8 mouse cellular contexts compared by ENCODE assay signal in genomic region chr19:44989567-44990495, GRCm38 (mm10). TPM values are rescaled to one million over a fixed set of nuclear protein-coding genes. Genes with fewer than 3 reads are reported as not detected.
DNase-seq lines count a peak whose midpoint lies in the region; ATAC-seq and TF ChIP-seq lines count a peak whose summit lies in the region.

No protein-coding gene starts in this region.

- H3K4me1 ChIP-seq in lung, embryonic 16.5 days (replicated peaks; ENCODE audit: control insufficient read depth, insufficient read depth, low read length), result peaks cover 23% of the 10 kb centered on the region
- H3K4me1 ChIP-seq in embryonic fibroblast, embryonic 13.5 days (ENCODE audit: control insufficient read depth, insufficient read depth, low read length), result 0 out of 2 replicates have a peak, but pooled peaks cover 4% of the 10 kb centered on the region
- peaks cover 23% of the 10 kb centered on the region for H3K4me1 ChIP-seq in kidney, adult 2 months (ENCODE audit: control insufficient read depth, insufficient read depth, low read length)
- peaks cover 7% of the 10 kb centered on the region for H3K4me1 ChIP-seq in midbrain, embryonic 11.5 days (ENCODE audit: control insufficient read depth, insufficient read depth, low read length)

- H3K9ac ChIP-seq in lung, embryonic 16.5 days (ENCODE audit: low read length), result peak overlapping the region; percentile 77
- peak overlapping the region; percentile 88 for H3K9ac ChIP-seq in midbrain, embryonic 11.5 days (ENCODE audit: low read length)

- TF ChIP-seq POLR2A in embryonic fibroblast, embryonic 13.5 days (IDR thresholded peaks at IDR 0.05; ENCODE audit: low read depth, low read length), result no peak
- no peak for TF ChIP-seq POLR2A in kidney, adult 2 months (IDR thresholded peaks at IDR 0.05; ENCODE audit: low read depth, low read length)

- H3K36me3 ChIP-seq in lung, embryonic 16.5 days (ENCODE audit: control insufficient read depth, insufficient read depth, low read length), result no peaks in the 10 kb centered on the region
- H3K36me3 ChIP-seq in kidney, adult 2 months (ENCODE audit: control insufficient read depth, insufficient read depth, low read length), result no peaks in the 10 kb centered on the region
- H3K36me3 ChIP-seq in midbrain, embryonic 11.5 days (ENCODE audit: control insufficient read depth, insufficient read depth, low read length), result no peaks in the 10 kb centered on the region

- DNase-seq in lung, postnatal 14 days, result no peak
- DNase-seq in kidney, adult 2 months, result peak; percentile 90
- peak; percentile 86 for DNase-seq in midbrain, embryonic 11.5 days (ENCODE audit: low spot score, missing footprints)
- DNase-seq in natural killer cell, adult 2 months (ENCODE audit: low spot score in 2 of 2), result no peak
- no peak for DNase-seq in layer of hippocampus, adult 9-10 months (ENCODE audit: low spot score)

- H3K27ac ChIP-seq in lung, embryonic 16.5 days (ENCODE audit: low read length), result no peak overlapping the region
- no peak overlapping the region for H3K27ac ChIP-seq in embryonic fibroblast, embryonic 13.5 days (ENCODE audit: insufficient read depth, low read length)
- peak overlapping the region; percentile 21; the same call in 1 of the 2 replicates for H3K27ac ChIP-seq in kidney, adult 2 months (ENCODE audit: insufficient read depth, low read depth, low read length)
- no peak overlapping the region; the same call in 1 of the 2 replicates for H3K27ac ChIP-seq in midbrain, embryonic 11.5 days (ENCODE audit: low read depth, low read length)

- no peak for TF ChIP-seq CTCF in embryonic fibroblast, embryonic 13.5 days (IDR thresholded peaks at IDR 0.05; ENCODE audit: borderline replicate concordance, insufficient read depth, low read length)
- TF ChIP-seq CTCF in kidney, adult 2 months (conservative IDR thresholded peaks at IDR 0.05; ENCODE audit: insufficient read depth, insufficient read length, low read depth, low read length), result no peak

- peak overlapping the region; percentile 100 for H3K4me2 ChIP-seq in lung, embryonic 16.5 days (ENCODE audit: low read depth, low read length)
- peak overlapping the region; percentile 98 for H3K4me2 ChIP-seq in midbrain, embryonic 11.5 days

- WGBS in lung, embryonic 16.5 days, result 8% methylated on average over 22 of the region's 22 CpGs
- 9% methylated on average over 22 of the region's 22 CpGs for WGBS in kidney, adult 2 months
- 6% methylated on average over 22 of the region's 22 CpGs for WGBS in midbrain, embryonic 11.5 days

- no peaks in the 10 kb centered on the region for H3K27me3 ChIP-seq in lung, embryonic 16.5 days (ENCODE audit: control insufficient read depth, insufficient read depth, low read depth, low read length)
- no peaks in the 10 kb centered on the region for H3K27me3 ChIP-seq in kidney, adult 2 months (replicated peaks; ENCODE audit: control insufficient read depth, insufficient read depth, low read length)
- H3K27me3 ChIP-seq in midbrain, embryonic 11.5 days (ENCODE audit: control insufficient read depth, insufficient read depth, low read length), result no peaks in the 10 kb centered on the region

- peak overlapping the region; percentile 69 for H3K4me3 ChIP-seq in lung, embryonic 16.5 days (ENCODE audit: low read length)
- H3K4me3 ChIP-seq in embryonic fibroblast, embryonic 13.5 days (ENCODE audit: insufficient read depth, low read length), result peak overlapping the region; percentile 54
- peak overlapping the region; percentile 49 for H3K4me3 ChIP-seq in kidney, adult 2 months (ENCODE audit: insufficient read depth, low read depth, low read length)
- peak overlapping the region; percentile 74 for H3K4me3 ChIP-seq in midbrain, embryonic 11.5 days (ENCODE audit: low read depth, low read length)

- ATAC-seq in lung, embryonic 16.5 days (ENCODE audit: low read depth), result 0 out of 2 replicates have a peak, but pooled peaks have one; percentile 20
- peak; percentile 53 for ATAC-seq in midbrain, embryonic 11.5 days (ENCODE audit: low FRiP score)
- no peak for ATAC-seq in megakaryocyte-erythroid progenitor cell, adult 5-6 weeks (replicated peaks; ENCODE audit: low FRiP score, low TSS enrichment, poor library complexity, severe bottlenecking)

- no peaks in the 10 kb centered on the region for H3K9me3 ChIP-seq in lung, embryonic 16.5 days (ENCODE audit: control insufficient read depth, low read length)
- H3K9me3 ChIP-seq in midbrain, embryonic 11.5 days (ENCODE audit: control insufficient read depth, low read length), result no peaks in the 10 kb centered on the region

RNA-seq across cellular contexts. Expression of gene Sema4g, which starts 0.9 kb away (rescaled TPM):
- polyA plus RNA-seq in lung, embryonic 16.5 days (2015; fragmentation: Nextera tagmentation; extraction: Ambion mirVana), result 1.3 and 1.6 TPM in 2 replicates
- polyA plus RNA-seq in embryonic fibroblast, embryonic 13.5 days (2011; ENCODE audit: insufficient read length, low read depth, missing spikeins), result 3.4 and 4.9 TPM in 2 replicates
- polyA plus RNA-seq in kidney, adult 2 months (2012; rRNA removed), result 92.2 and 119 TPM in 2 replicates
- 4.4 and 4.7 TPM in 2 replicates for polyA plus RNA-seq in midbrain, embryonic 11.5 days (2014; fragmentation: Nextera tagmentation; extraction: Ambion mirVana)
- 1.4 TPM in 1 of 2 replicates, not detected in the other for total RNA-seq in megakaryocyte-erythroid progenitor cell, adult 5-6 weeks (2014; fragmentation: Nextera tagmentation)
- total RNA-seq in megakaryocyte-erythroid progenitor cell, adult 5-6 weeks (2017), result not detected in 2 replicates

RNA-seq across cellular contexts. Expression of gene Twnk, which starts 15.6 kb away (rescaled TPM):
- 19.8 and 19.9 TPM in 2 replicates for polyA plus RNA-seq in lung, embryonic 16.5 days (2015; fragmentation: Nextera tagmentation; extraction: Ambion mirVana)
- polyA plus RNA-seq in embryonic fibroblast, embryonic 13.5 days (2011; ENCODE audit: insufficient read length, low read depth, missing spikeins), result 7.8 and 8.3 TPM in 2 replicates
- polyA plus RNA-seq in kidney, adult 2 months (2012; rRNA removed), result 14.8 and 15.0 TPM in 2 replicates
- polyA plus RNA-seq in midbrain, embryonic 11.5 days (2014; fragmentation: Nextera tagmentation; extraction: Ambion mirVana), result 13.8 and 14.2 TPM in 2 replicates
- 32.5 and 37.0 TPM in 2 replicates for total RNA-seq in megakaryocyte-erythroid progenitor cell, adult 5-6 weeks (2014; fragmentation: Nextera tagmentation)
- total RNA-seq in megakaryocyte-erythroid progenitor cell, adult 5-6 weeks (2017), result 27.1 and 32.6 TPM in 2 replicates

RNA-seq across cellular contexts. Expression of gene Mrpl43, which starts 16.4 kb away (rescaled TPM):
- polyA plus RNA-seq in lung, embryonic 16.5 days (2015; fragmentation: Nextera tagmentation; extraction: Ambion mirVana), result 65.2 and 67.2 TPM in 2 replicates
- 31.1 and 36.9 TPM in 2 replicates for polyA plus RNA-seq in embryonic fibroblast, embryonic 13.5 days (2011; ENCODE audit: insufficient read length, low read depth, missing spikeins)
- 86.5 and 87.9 TPM in 2 replicates for polyA plus RNA-seq in kidney, adult 2 months (2012; rRNA removed)
- 67.3 and 69.6 TPM in 2 replicates for polyA plus RNA-seq in midbrain, embryonic 11.5 days (2014; fragmentation: Nextera tagmentation; extraction: Ambion mirVana)
- 32.2 and 48.4 TPM in 2 replicates for total RNA-seq in megakaryocyte-erythroid progenitor cell, adult 5-6 weeks (2014; fragmentation: Nextera tagmentation)
- 26.3 and 29.0 TPM in 2 replicates for total RNA-seq in megakaryocyte-erythroid progenitor cell, adult 5-6 weeks (2017)

RNA-seq across cellular contexts. Expression of gene Lzts2, which starts 24.4 kb away (rescaled TPM):
- 50.1 and 51.6 TPM in 2 replicates for polyA plus RNA-seq in lung, embryonic 16.5 days (2015; fragmentation: Nextera tagmentation; extraction: Ambion mirVana)
- 54.1 and 62.0 TPM in 2 replicates for polyA plus RNA-seq in embryonic fibroblast, embryonic 13.5 days (2011; ENCODE audit: insufficient read length, low read depth, missing spikeins)
- polyA plus RNA-seq in kidney, adult 2 months (2012; rRNA removed), result 54.7 and 74.3 TPM in 2 replicates
- 35.7 and 44.1 TPM in 2 replicates for polyA plus RNA-seq in midbrain, embryonic 11.5 days (2014; fragmentation: Nextera tagmentation; extraction: Ambion mirVana)
- total RNA-seq in megakaryocyte-erythroid progenitor cell, adult 5-6 weeks (2014; fragmentation: Nextera tagmentation), result 9.0 and 10.2 TPM in 2 replicates
- total RNA-seq in megakaryocyte-erythroid progenitor cell, adult 5-6 weeks (2017), result 7.8 and 7.9 TPM in 2 replicates

RNA-seq across cellular contexts. Expression of gene Pdzd7, which starts 55.7 kb away (rescaled TPM):
- 0.21 and 0.33 TPM in 2 replicates for polyA plus RNA-seq in lung, embryonic 16.5 days (2015; fragmentation: Nextera tagmentation; extraction: Ambion mirVana)
- 0.42 and 0.74 TPM in 2 replicates for polyA plus RNA-seq in embryonic fibroblast, embryonic 13.5 days (2011; ENCODE audit: insufficient read length, low read depth, missing spikeins)
- polyA plus RNA-seq in kidney, adult 2 months (2012; rRNA removed), result 0.74 and 0.99 TPM in 2 replicates
- polyA plus RNA-seq in midbrain, embryonic 11.5 days (2014; fragmentation: Nextera tagmentation; extraction: Ambion mirVana), result 0.17 and 0.19 TPM in 2 replicates
- not detected in 2 replicates for total RNA-seq in megakaryocyte-erythroid progenitor cell, adult 5-6 weeks (2014; fragmentation: Nextera tagmentation)
- total RNA-seq in megakaryocyte-erythroid progenitor cell, adult 5-6 weeks (2017), result not detected in 2 replicates

Comparison
In these comparisons a context has a peak if more than half of its experiments do, and no peak if none do; other contexts are left out.
1. DNase-seq: peak in kidney, adult 2 months (single experiment) and midbrain, embryonic 11.5 days (single experiment); none in lung, postnatal 14 days (single experiment), natural killer cell, adult 2 months (0 of 2) and layer of hippocampus, adult 9-10 months (single experiment).
2. RNA of gene Sema4g, which starts 0.9 kb away (polyA plus RNA-seq): 92.2 to 119 TPM in kidney, adult 2 months; 4.4 to 4.7 TPM in midbrain, embryonic 11.5 days, 3.4 to 4.9 TPM in embryonic fibroblast, embryonic 13.5 days and 1.3 to 1.6 TPM in lung, embryonic 16.5 days; every median in the first group is over 10 times any median in the second.
3. Peak in every context shown above with its lines, with median percentiles within 50 percentile points of each other: H3K4me3 ChIP-seq.